Mouse (Mus musculus): ENCODE data around the gene Add2.

Gene Add2

DNA sequence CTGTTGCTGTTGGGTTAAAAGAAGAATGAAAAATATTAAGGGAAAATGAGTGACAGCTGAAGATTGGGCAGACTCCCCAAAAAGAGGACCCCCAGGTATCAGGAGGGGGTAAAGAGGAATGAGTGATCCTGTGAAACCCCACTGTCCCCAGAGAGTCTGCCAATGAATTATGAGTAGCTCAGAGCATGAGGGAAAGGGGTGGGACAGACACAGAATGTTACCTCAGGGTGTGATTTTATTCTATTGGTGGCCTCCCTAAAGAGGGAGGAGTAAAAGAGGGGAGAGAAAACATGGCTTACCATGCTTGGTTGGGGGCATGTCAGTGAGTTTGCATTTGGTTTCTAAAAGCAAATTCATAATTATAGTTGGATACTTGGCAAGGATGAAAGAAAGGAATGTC lies 50.8 kb downstream of the Add2 start:
- DNase-seq (ENCODE audit: low spot score): no peak

DNA sequence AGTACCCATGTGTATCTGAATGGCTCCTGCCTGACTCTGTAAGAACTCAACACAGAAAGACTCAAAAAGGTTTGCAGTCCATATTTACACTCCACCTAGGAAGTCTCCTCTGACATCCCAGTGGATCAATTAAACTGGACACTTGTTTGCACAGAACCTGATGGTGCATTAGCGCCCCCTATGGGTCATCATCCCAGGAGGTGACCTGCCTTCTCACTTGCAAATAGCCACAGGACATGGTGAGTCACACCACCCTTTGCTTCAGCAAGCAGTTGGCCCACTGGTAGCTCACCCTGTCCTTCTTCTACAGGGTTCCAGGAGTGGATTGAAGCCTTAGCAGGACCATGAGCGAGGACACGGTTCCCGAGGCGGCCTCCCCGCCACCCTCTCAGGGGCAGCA lies 57.0 kb downstream of the Add2 start:
- peak; percentile 41 for DNase-seq (ENCODE audit: low spot score)

- DNase-seq (ENCODE audit: low spot score): peak; percentile 66
These were observed 58.5 kb downstream of the Add2 start for GRCm38 (mm10) chr6:86086851-86087571.

DNA sequence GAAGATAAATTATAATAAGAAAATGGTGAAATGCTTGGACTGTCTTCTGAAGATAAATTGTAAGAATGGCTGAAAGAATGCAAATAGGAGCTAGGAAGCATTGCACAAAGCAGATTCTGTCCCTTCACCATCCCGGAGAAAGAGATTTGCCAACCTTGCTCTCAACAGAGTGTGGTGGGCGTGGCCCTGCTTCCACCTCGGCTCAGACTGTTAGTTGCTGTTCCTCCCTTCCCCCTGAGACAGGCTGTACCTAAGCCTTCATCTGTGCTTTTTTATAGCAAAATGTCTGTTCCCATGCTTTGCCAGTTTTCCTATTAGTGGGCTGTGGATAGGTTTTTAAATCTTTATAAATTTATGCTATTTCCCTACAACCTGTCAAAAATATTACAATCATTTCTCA lies 59.3 kb downstream of the Add2 start:
- DNase-seq (ENCODE audit: low spot score): no peak

DNA sequence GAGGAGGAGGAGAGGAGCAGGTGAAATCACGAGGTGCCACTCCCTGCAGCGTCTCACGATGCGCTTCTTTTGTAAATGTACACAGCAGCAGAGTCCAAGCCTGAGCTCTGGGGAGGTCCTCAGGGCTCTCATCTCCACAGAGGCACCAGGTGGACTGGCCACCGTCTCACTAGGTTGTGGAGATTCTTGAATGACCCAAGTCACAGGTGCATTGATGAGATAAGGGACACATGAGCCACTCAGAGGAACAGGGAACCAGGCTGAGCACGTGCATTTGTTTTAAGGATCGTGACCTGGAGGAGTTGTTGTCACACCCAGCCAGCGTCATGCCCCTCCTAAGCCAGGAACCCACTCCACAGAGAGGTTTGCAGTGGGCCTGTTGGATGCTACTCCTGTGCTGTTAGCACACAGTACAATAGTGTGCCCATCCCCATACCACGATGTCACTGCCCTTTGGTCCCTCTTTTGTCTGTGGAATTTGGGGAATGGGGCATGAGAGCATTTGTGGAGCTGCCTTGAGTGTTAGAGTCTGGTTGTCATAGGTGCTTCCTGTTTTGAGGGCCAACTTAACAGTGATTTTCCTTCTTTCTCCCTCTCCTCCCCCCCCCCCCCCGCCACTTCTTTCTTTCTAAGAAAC lies 65.8 kb downstream of the Add2 start:
- no peak for DNase-seq (ENCODE audit: low spot score)

DNA sequence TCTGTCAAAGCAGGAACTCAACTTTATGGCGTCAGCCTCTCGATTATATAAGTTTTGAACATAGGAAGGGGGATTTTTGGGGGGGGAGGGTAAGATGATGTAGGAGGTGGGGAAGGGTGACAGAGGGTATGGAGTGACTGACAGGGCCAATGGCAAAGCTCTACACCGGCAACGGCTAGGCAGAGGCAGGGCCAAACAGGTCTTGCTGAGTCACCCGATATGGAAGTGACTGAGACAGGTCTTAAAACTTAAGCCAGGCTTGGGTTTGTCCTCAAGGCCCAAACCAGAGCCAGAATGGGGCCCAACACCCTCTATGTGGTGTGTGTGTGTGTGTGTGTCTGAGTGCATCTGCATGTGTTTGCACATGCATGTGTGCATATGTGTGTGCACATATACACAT lies 67.0 kb downstream of the Add2 start:
- no peak for DNase-seq (ENCODE audit: low spot score)

GRCm38 (mm10) chr6:86096733-86097132 lies 68.3 kb downstream of the Add2 start:
- DNase-seq (ENCODE audit: low spot score): no peak

- DNase-seq (ENCODE audit: low spot score): no peak
These were observed 68.7 kb downstream of the Add2 start for GRCm38 (mm10) chr6:86097155-86097554.

DNA sequence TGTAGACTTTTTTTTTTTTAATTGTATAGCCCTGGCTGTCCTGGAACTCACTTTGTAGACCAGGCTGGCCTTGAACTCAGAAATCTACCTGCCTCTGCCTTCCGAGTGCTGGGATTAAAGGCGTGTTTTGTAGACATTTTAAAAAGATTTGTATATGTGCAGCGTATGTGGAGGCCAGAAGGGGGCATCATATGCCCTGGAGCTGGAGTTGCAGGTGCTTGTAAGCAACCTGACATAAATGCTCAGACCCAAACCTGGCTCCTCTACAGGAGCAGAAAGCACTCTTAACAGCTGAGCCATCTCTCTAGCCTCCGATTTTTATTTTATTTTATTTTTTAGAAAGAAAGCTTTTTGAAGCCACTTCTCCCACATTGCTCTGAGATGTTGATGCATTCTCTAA lies 70.5 kb downstream of the Add2 start:
- DNase-seq (ENCODE audit: low spot score): no peak

GRCm38 (mm10) chr6:86101451-86101850 lies 73.0 kb downstream of the Add2 start:
- no peak for DNase-seq (ENCODE audit: low spot score)

GRCm38 (mm10) chr6:86102874-86103273 lies 74.4 kb downstream of the Add2 start:
- no peak for DNase-seq (ENCODE audit: low spot score)

DNA sequence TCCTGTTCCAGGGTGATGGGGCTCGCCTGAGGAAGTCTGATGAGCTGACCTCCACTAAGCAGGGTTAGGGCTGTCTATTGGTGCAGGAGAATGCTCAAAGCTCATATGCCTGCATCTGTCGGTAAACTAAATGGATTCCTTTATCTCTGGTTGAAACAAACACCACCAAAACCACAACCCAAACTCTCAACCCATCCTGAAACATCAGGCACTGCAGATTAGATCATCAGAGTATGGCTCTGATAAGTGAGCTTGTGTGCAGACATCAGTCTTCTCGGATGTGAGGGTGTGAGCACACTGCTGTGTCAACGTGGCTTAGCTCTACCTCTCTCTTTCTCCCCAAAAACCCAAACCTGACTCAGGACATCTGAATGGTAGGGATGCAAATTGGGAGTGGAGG lies 75.1 kb downstream of the Add2 start:
- no peak for DNase-seq (ENCODE audit: low spot score)

DNA sequence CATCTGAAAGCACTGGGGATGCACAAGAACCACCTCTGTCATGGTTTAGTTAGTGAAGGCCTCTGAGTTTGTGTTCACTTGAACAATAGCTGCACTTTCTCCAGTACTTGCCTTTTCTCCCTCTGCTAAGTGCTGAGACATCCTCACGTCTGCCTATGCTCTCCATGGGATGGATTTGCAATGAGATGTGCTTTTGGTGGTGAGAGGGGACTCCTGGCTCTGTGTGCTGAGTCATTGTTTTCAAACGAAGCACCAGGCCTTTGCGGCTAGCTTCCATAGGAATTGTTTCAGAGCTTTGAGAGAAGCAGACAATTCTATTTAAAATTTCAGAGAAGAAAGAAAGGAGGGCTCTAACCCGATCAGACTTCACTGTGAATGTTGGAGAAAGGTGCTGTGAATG lies 76.2 kb downstream of the Add2 start:
- DNase-seq (ENCODE audit: low spot score): no peak

DNA sequence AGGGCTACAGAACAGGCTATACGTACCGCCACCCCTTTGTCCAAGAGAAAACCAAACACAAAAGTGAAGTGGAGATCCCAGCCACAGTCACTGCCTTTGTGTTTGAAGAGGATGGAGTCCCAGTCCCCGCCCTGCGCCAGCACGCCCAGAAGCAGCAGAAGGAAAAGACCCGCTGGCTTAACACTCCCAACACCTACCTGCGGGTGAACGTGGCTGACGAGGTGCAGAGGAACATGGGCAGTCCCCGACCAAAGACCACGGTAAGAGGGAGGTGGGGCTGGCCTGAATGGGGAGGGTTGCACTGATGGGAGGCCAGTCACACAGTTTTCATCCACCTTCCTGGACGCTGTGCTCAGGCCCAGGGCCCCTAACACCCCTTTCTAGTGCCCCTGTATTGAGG lies 77.6 kb downstream of the Add2 start:
- DNase-seq (ENCODE audit: low spot score): no peak

- no peak for DNase-seq (ENCODE audit: low spot score)
These were observed 78.6 kb downstream of the Add2 start for GRCm38 (mm10) chr6:86107101-86107500.

DNA sequence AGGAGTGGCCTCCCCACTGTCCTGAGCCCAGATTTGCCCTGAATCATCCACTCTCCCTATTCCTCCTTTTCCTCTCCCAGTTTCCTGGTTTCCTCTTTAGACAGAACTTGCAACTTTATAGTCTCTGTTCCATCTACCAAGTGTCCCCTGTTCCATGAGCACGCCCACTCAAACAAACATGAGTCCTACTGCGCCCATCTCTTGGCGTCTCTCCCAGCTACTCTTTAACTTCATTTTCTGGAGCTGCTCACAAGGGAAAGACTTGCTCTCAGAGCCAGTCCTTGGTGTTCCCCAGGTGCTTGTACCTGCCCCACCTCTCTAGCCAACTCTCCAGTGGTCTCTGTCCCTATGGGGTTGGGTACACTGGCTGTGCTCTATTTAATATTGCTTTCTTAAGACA lies 87.4 kb downstream of the Add2 start:
- no peak for DNase-seq (ENCODE audit: low spot score)

GRCm38 (mm10) chr6:86123057-86123456 lies 94.6 kb downstream of the Add2 start:
- DNase-seq (ENCODE audit: low spot score): no peak

DNA sequence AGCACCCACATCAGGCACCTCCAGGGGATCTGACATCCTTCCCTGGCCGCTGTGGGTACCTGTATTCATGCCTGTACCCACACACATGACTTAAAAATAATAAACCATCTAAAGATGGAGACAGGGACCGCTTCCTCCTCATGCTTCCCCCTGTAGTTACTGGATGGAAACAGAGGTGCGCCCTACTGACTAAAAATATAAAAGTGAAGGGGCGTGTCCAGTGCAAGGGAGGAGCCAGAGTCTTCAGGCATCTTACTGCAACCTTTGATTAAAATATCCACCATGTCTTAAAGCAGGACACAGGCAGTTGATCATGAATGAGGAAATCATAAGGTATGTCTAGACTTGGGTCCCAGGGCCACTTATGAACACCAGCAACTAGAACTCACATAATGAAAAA lies 97.3 kb downstream of the Add2 start:
- DNase-seq (ENCODE audit: low spot score): no peak

DNA sequence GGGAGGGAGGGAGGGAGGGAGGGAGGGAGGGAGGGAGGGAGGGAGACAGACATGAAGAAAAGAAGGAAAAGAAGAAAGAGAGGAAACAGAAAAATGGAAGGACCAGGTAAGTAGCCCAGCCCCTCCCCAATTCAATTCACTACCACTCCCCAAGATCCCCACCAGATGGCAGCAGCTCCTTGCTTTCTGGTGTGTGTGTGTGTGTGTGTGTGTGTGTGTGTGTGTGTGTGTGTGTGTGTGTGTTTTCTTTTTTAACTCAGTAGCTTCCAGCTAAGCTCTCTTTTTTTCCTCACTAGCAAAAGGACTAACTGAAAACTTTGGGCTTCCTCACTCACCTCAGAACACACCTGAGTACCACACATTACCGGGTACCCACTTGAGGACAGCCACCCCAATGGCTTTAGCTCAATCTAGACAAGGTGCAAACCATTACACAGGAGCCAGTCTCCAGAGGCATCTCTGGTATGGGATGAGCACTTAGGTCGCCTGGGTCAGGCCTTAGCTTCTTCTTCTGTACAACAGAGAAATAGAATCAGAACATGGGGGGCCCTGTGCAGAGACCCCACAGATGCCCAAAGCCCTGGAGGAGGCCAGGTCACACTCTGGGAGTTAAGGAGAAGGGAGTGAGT lies 98.6 kb downstream of the Add2 start:
- peak; percentile 34 for DNase-seq (ENCODE audit: low spot score)

GRCm38 (mm10) chr6:86128504-86128903 lies 100.0 kb downstream of the Add2 start:
- peak; percentile 29 for DNase-seq (ENCODE audit: low spot score)

GRCm38 (mm10) chr6:86129872-86130498 lies 101.5 kb downstream of the Add2 start:
- DNase-seq (ENCODE audit: low spot score): no peak

GRCm38 (mm10) chr6:86133882-86134281 lies 105.4 kb downstream of the Add2 start:
- no peak for DNase-seq (ENCODE audit: low spot score)

DNA sequence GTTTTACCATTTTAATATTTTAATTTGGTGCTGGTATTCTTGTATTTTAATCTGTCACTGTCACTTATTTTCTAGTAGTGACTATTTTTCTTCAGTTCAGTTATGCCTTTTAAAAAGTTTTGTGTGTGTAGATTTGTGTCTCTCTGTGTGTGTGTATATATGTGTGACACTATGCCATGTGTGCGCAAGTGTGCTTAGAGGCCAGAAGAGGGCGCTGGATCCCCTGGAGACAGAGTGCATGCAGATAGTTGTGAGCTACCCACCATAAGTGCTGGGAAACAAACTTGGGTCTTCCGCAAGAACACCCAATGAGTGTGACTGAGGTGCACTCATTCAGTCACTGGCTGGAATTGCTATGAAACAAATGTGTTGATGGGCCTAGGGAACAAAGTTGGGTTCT lies 107.7 kb downstream of the Add2 start:
- no peak for DNase-seq (ENCODE audit: low spot score)
